Mouse (Mus musculus) olfactory bulb, adult 2 months (tissue): ENCODE data around the gene Slc30a2. TPM values are rescaled to one million over a fixed set of nuclear protein-coding genes. Genes with fewer than 3 reads are reported as not detected.

Source experiments
- H3K27ac ChIP-seq: fragments of 200-500 bp; 2 replicates; pipeline ENCODE4 v1.5.1; 2012; ENCODE audit warnings: low read depth, low read length; ENCODE audit not compliant: insufficient read depth
- H3K4me1 ChIP-seq: fragments of 200-500 bp; 2 replicates; pipeline ENCODE4 v1.6.1; 2012; ENCODE audit warnings: low read length; ENCODE audit not compliant: control insufficient read depth, insufficient read depth
- H3K4me3 ChIP-seq: fragments of 200-500 bp; 2 replicates; pipeline ENCODE4 v1.5.1; 2012; ENCODE audit warnings: mild to moderate bottlenecking, low read depth, low read length, moderate library complexity; ENCODE audit not compliant: insufficient read depth
- CTCF ChIP-seq: fragments of 200-500 bp; IDR thresholded peaks from 2 replicates; pipeline ENCODE4 v1.5.1; 2012; ENCODE audit warnings: low read depth, mild to moderate bottlenecking, low read length, moderate library complexity; ENCODE audit not compliant: insufficient read depth
- POLR2A ChIP-seq: fragments of 200-500 bp; IDR thresholded peaks from 2 replicates; pipeline ENCODE4 v1.6.1; 2012; ENCODE audit warnings: mild to moderate bottlenecking, low read depth, low read length, moderate library complexity; ENCODE audit not compliant: insufficient read depth
- WGBS: fragments of 180-500 bp; shearing (Covaris S2); methylation state at CpG from one replicate; pipeline ENCODE4 v1.1.7; 2018; 5-methylcytosine and 5-hydroxymethylcytosine counted together
- polyA plus RNA-seq: library from polyadenylated mRNA; stranded (reverse); fragments of >200 nt; gene quantifications from 2 replicates; pipeline ENCODE4 v1.2.4, GENCODE M21; 2012; ENCODE audit warnings: low replicate concordance; ENCODE audit not compliant: missing spikeins, insufficient read depth, insufficient read length

Slc30a2 gene
- polyA plus RNA-seq, 1 experiment, result not detected

- WGBS, result 88% methylated on average over 9 of the region's 9 CpGs
- Histone ChIP-seq H3K27ac (no peak overlapping the region), H3K4me1 (no peaks in the 10 kb centered on the region), H3K4me3 (no peak overlapping the region)
- TF ChIP-seq POLR2A, result no peak
- no peak for TF ChIP-seq CTCF
Measured at GRCm38 (mm10) chr4:134315470-134315869, 27.5 kb upstream of the Slc30a2 start.

GRCm38 (mm10) chr4:134316390-134316789 lies 26.6 kb upstream of the Slc30a2 start:
- H3K4me3 ChIP-seq, result no peak overlapping the region
- peaks cover 3% of the 10 kb centered on the region; the same call in 1 of the 2 replicates for H3K4me1 ChIP-seq
- 56% methylated on average over 16 of the region's 16 CpGs for WGBS
- no peak for TF ChIP-seq CTCF
- no peak for TF ChIP-seq POLR2A
- no peak overlapping the region for H3K27ac ChIP-seq

GRCm38 (mm10) chr4:134319074-134319473 lies 23.9 kb upstream of the Slc30a2 start:
- H3K27ac ChIP-seq, result no peak overlapping the region
- H3K4me1 ChIP-seq, result peaks cover 3% of the 10 kb centered on the region; the same call in 1 of the 2 replicates
- H3K4me3 ChIP-seq, result no peak overlapping the region
- TF ChIP-seq CTCF, result no peak
- no peak for TF ChIP-seq POLR2A
- WGBS, result 89% methylated on average over 5 of the region's 5 CpGs

- Histone ChIP-seq H3K27ac (no peak overlapping the region), H3K4me1 (peaks cover 3% of the 10 kb centered on the region; the same call in 1 of the 2 replicates), H3K4me3 (no peak overlapping the region)
- no peak for TF ChIP-seq CTCF
- no peak for TF ChIP-seq POLR2A
- 78% methylated on average over 5 of the region's 5 CpGs for WGBS
Measured at GRCm38 (mm10) chr4:134319674-134320073, 23.3 kb upstream of the Slc30a2 start.

GRCm38 (mm10) chr4:134321524-134321923 lies 21.5 kb upstream of the Slc30a2 start:
- 65% methylated on average over 3 of the region's 3 CpGs for WGBS
- Histone ChIP-seq H3K4me1 (peaks cover 3% of the 10 kb centered on the region; the same call in 1 of the 2 replicates), H3K4me3 (no peak overlapping the region), H3K27ac (no peak overlapping the region)
- no peak for TF ChIP-seq CTCF
- TF ChIP-seq POLR2A, result no peak

- no peak overlapping the region for H3K4me3 ChIP-seq
- H3K27ac ChIP-seq, result no peak overlapping the region
- 74% methylated on average over 5 of the region's 5 CpGs for WGBS
- peaks cover 6% of the 10 kb centered on the region; the same call in 1 of the 2 replicates for H3K4me1 ChIP-seq
- TF ChIP-seq POLR2A (no peak), CTCF (no peak)
Measured at GRCm38 (mm10) chr4:134324655-134325054, 18.3 kb upstream of the Slc30a2 start.

- H3K4me1 ChIP-seq, result 0 out of 2 replicates have a peak, but pooled peaks cover 4% of the 10 kb centered on the region
- no peak overlapping the region for H3K4me3 ChIP-seq
- TF ChIP-seq POLR2A (no peak), CTCF (no peak)
- 73% methylated on average over 5 of the region's 5 CpGs for WGBS
- H3K27ac ChIP-seq, result no peak overlapping the region
Measured at GRCm38 (mm10) chr4:134326859-134327530, 16.0 kb upstream of the Slc30a2 start.

- no peak overlapping the region for H3K27ac ChIP-seq
- TF ChIP-seq CTCF (no peak), POLR2A (no peak)
- no peak overlapping the region for H3K4me3 ChIP-seq
- 0 out of 2 replicates have a peak, but pooled peaks cover 4% of the 10 kb centered on the region for H3K4me1 ChIP-seq
- 57% methylated on average over 8 of the region's 8 CpGs for WGBS
Measured at GRCm38 (mm10) chr4:134328151-134328550, 14.8 kb upstream of the Slc30a2 start.

- Histone ChIP-seq H3K4me1 (0 out of 2 replicates have a peak, but pooled peaks cover 4% of the 10 kb centered on the region), H3K27ac (no peak overlapping the region), H3K4me3 (no peak overlapping the region)
- WGBS, result 83% methylated on average over 8 of the region's 8 CpGs
- TF ChIP-seq CTCF (no peak), POLR2A (no peak)
Measured at GRCm38 (mm10) chr4:134328832-134329231, 14.1 kb upstream of the Slc30a2 start.
